Mouse (Mus musculus): ENCODE results near the gene Krtap4-16.

DNA sequence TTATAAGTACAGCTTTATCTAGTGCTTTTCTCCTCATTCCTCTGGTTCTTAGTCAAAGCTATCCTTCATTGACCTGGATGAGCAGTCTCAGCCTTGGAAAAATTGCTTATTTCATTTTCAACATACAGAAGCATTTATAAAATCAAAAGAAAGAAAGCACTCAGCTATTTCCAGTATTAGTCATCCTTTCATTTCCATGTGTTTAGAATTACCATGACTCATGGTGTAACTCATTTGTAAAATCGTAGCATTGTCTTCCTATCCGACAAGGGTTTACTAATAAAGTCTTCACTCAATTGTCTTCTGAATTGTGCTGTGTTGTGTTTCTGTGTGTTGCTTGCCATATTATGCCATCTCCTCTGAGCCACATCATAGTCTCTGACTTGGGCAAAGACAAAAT is 7.4 kb upstream of the Krtap4-16 start:
- TF ChIP-seq CTCF (IDR thresholded peaks at IDR 0.05; ENCODE audit: borderline replicate concordance, insufficient read depth, low read length), result no peak
- TF ChIP-seq POLR2A (IDR thresholded peaks at IDR 0.05; ENCODE audit: low read depth, low read length), result no peak
